ENCODE assay signal across 11 mouse cellular contexts in genomic region chr5:24342966-24343365, GRCm38 (mm10). TPM values are rescaled to one million over a fixed set of nuclear protein-coding genes. Genes with fewer than 3 reads are reported as not detected.
DNase-seq lines count a peak whose midpoint lies in the region; ATAC-seq and TF ChIP-seq lines count a peak whose summit lies in the region.
"Had no signal": no experiment of that assay in that cellular context is flagged by ENCODE, and none has a peak within 500 bp of the region (broad histone marks: within the 10 kb centered on the region; RNA-seq: fewer than 3 reads in every experiment).

No protein-coding gene starts in this region.

- H3K9me3 ChIP-seq in forebrain, embryonic 10.5 days = no peaks in the 10 kb centered on the region
- H3K9me3 ChIP-seq in forebrain, embryonic 16.5 days (ENCODE audit: control insufficient read depth, low read length) = no peaks in the 10 kb centered on the region
- no peaks in the 10 kb centered on the region for H3K9me3 ChIP-seq in liver, embryonic 13.5 days (replicated peaks)
- H3K9me3 ChIP-seq in liver, embryonic 11.5 days (ENCODE audit: control insufficient read depth, low read length) = no peaks in the 10 kb centered on the region
- no peaks in the 10 kb centered on the region for H3K9me3 ChIP-seq in hindbrain, embryonic 14.5 days (ENCODE audit: control insufficient read depth, low read length)
- H3K9me3 ChIP-seq: embryonic facial prominence, embryonic 13.5 days had no signal

- no peak overlapping the region for H3K4me2 ChIP-seq in forebrain, embryonic 16.5 days (ENCODE audit: low read length)
- H3K4me2 ChIP-seq in liver, embryonic 13.5 days = no peak overlapping the region
- H3K4me2 ChIP-seq in liver, embryonic 11.5 days = no peak overlapping the region
- no peak overlapping the region for H3K4me2 ChIP-seq in hindbrain, embryonic 14.5 days (replicated peaks)
- H3K4me2 ChIP-seq: embryonic facial prominence, embryonic 13.5 days had no signal

- peak overlapping the region; percentile 85 for H3K27ac ChIP-seq in forebrain, embryonic 10.5 days
- H3K27ac ChIP-seq in forebrain, embryonic 16.5 days (ENCODE audit: low read length) = no peak overlapping the region
- peak overlapping the region; percentile 53; the same call in 1 of the 2 replicates for H3K27ac ChIP-seq in liver, embryonic 13.5 days
- H3K27ac ChIP-seq in liver, embryonic 11.5 days (ENCODE audit: low read depth, low read length) = no peak overlapping the region; the same call in 1 of the 2 replicates
- peak overlapping the region; percentile 98; the same call in 1 of the 2 replicates for H3K27ac ChIP-seq in hindbrain, embryonic 14.5 days
- H3K27ac ChIP-seq in olfactory bulb, adult 2 months (ENCODE audit: insufficient read depth, low read depth, low read length) = peak overlapping the region; percentile 92
- H3K27ac ChIP-seq: embryonic facial prominence, embryonic 13.5 days had no signal

- DNase-seq in forebrain, embryonic 10.5 days (ENCODE audit: extremely low spot score, low spot score) = no peak
- DNase-seq in liver, embryonic 13.5 days = no peak
- DNase-seq in liver, embryonic 11.5 days (ENCODE audit: low spot score) = no peak
- no peak for DNase-seq in hindbrain, embryonic 14.5 days (ENCODE audit: low spot score)
- no peak for DNase-seq in urinary bladder, adult 2 months (ENCODE audit: low spot score)
- no peak for DNase-seq in urinary bladder, postnatal 14 days (ENCODE audit: low spot score)
- DNase-seq: cerebellum, adult 9-11 months; lung, adult 18-20 months had no signal

- 61% methylated on average over 8 of the region's 8 CpGs for WGBS in forebrain, embryonic 10.5 days
- WGBS in forebrain, embryonic 16.5 days = 67% methylated on average over 8 of the region's 8 CpGs
- 52% methylated on average over 8 of the region's 8 CpGs for WGBS in liver, embryonic 13.5 days (ENCODE audit: insufficient replicate concordance)
- 46% methylated on average over 8 of the region's 8 CpGs for WGBS in liver, embryonic 11.5 days
- 52% methylated on average over 8 of the region's 8 CpGs for WGBS in hindbrain, embryonic 14.5 days
- 65% methylated on average over 8 of the region's 8 CpGs for WGBS in olfactory bulb, adult 2 months

- no peak for TF ChIP-seq POLR2A in olfactory bulb, adult 2 months (IDR thresholded peaks at IDR 0.05; ENCODE audit: insufficient read depth, low read depth, low read length)

- peaks cover 34% of the 10 kb centered on the region for H3K27me3 ChIP-seq in forebrain, embryonic 10.5 days (ENCODE audit: poor library complexity, severe bottlenecking)
- no peaks in the 10 kb centered on the region for H3K27me3 ChIP-seq in forebrain, embryonic 16.5 days (replicated peaks; ENCODE audit: control insufficient read depth, insufficient read depth, low read length)
- peaks cover 23% of the 10 kb centered on the region for H3K27me3 ChIP-seq in liver, embryonic 13.5 days
- peaks cover 9% of the 10 kb centered on the region for H3K27me3 ChIP-seq in liver, embryonic 11.5 days (replicated peaks; ENCODE audit: control insufficient read depth, insufficient read depth, low read length)
- no peaks in the 10 kb centered on the region for H3K27me3 ChIP-seq in hindbrain, embryonic 14.5 days (ENCODE audit: control insufficient read depth, insufficient read depth, low read length)

- no peak for ATAC-seq in forebrain, embryonic 16.5 days
- no peak; the same call in 1 of the 2 replicates for ATAC-seq in liver, embryonic 13.5 days (ENCODE audit: low read depth)
- no peak for ATAC-seq in liver, embryonic 11.5 days (replicated peaks; ENCODE audit: low FRiP score)
- no peak for ATAC-seq in hindbrain, embryonic 14.5 days (ENCODE audit: low FRiP score)

- H3K4me3 ChIP-seq in forebrain, embryonic 10.5 days = no peak overlapping the region
- no peak overlapping the region for H3K4me3 ChIP-seq in forebrain, embryonic 16.5 days (replicated peaks; ENCODE audit: low read length)
- no peak overlapping the region for H3K4me3 ChIP-seq in liver, embryonic 13.5 days (replicated peaks)
- no peak overlapping the region for H3K4me3 ChIP-seq in liver, embryonic 11.5 days (ENCODE audit: low read depth, low read length)
- H3K4me3 ChIP-seq in hindbrain, embryonic 14.5 days (replicated peaks; ENCODE audit: low read length) = no peak overlapping the region
- H3K4me3 ChIP-seq in olfactory bulb, adult 2 months (ENCODE audit: insufficient read depth, low read depth, low read length) = no peak overlapping the region
- H3K4me3 ChIP-seq: embryonic facial prominence, embryonic 13.5 days had no signal

- no peak overlapping the region for H3K9ac ChIP-seq in forebrain, embryonic 16.5 days (replicated peaks; ENCODE audit: low read depth, low read length)
- no peak overlapping the region for H3K9ac ChIP-seq in liver, embryonic 13.5 days
- no peak overlapping the region for H3K9ac ChIP-seq in liver, embryonic 11.5 days (ENCODE audit: low read depth, low read length)
- 0 out of 2 replicates have a peak overlapping the region, but pooled peaks have one; percentile 56 for H3K9ac ChIP-seq in hindbrain, embryonic 14.5 days
- H3K9ac ChIP-seq: embryonic facial prominence, embryonic 13.5 days had no signal

- peaks cover 53% of the 10 kb centered on the region for H3K4me1 ChIP-seq in forebrain, embryonic 10.5 days
- H3K4me1 ChIP-seq in forebrain, embryonic 16.5 days (replicated peaks; ENCODE audit: control insufficient read depth, insufficient read depth, low read length) = peaks cover 21% of the 10 kb centered on the region
- H3K4me1 ChIP-seq in liver, embryonic 13.5 days (replicated peaks) = peaks cover 51% of the 10 kb centered on the region
- H3K4me1 ChIP-seq in liver, embryonic 11.5 days (replicated peaks; ENCODE audit: control insufficient read depth, insufficient read depth, low read length) = peaks cover 36% of the 10 kb centered on the region
- peaks cover 36% of the 10 kb centered on the region for H3K4me1 ChIP-seq in hindbrain, embryonic 14.5 days (replicated peaks; ENCODE audit: control insufficient read depth, insufficient read depth, low read length)
- H3K4me1 ChIP-seq in olfactory bulb, adult 2 months (ENCODE audit: control insufficient read depth, insufficient read depth, low read length) = peaks cover 52% of the 10 kb centered on the region

- no peaks in the 10 kb centered on the region for H3K36me3 ChIP-seq in forebrain, embryonic 10.5 days (replicated peaks)
- H3K36me3 ChIP-seq in forebrain, embryonic 16.5 days (ENCODE audit: control insufficient read depth, insufficient read depth) = no peaks in the 10 kb centered on the region
- no peaks in the 10 kb centered on the region for H3K36me3 ChIP-seq in liver, embryonic 13.5 days
- no peaks in the 10 kb centered on the region for H3K36me3 ChIP-seq in liver, embryonic 11.5 days (ENCODE audit: control insufficient read depth, insufficient read depth, low read length)
- H3K36me3 ChIP-seq in hindbrain, embryonic 14.5 days (replicated peaks; ENCODE audit: control insufficient read depth, insufficient read depth) = peaks cover 6% of the 10 kb centered on the region; the same call in 1 of the 2 replicates
- H3K36me3 ChIP-seq: embryonic facial prominence, embryonic 13.5 days had no signal

- no peak for TF ChIP-seq CTCF in olfactory bulb, adult 2 months (IDR thresholded peaks at IDR 0.05; ENCODE audit: insufficient read depth, low read depth, low read length)

RNA-seq across cellular contexts. Expression of gene Kcnh2, which starts 8.4 kb away (rescaled TPM):
- polyA plus RNA-seq in forebrain, embryonic 10.5 days (2016; fragmentation: Nextera tagmentation; extraction: Ambion mirVana) = 17.8 and 21.3 TPM in 2 replicates
- 4.7 and 6.2 TPM in 2 replicates for polyA plus RNA-seq in forebrain, embryonic 16.5 days (2015; fragmentation: Nextera tagmentation; extraction: Ambion mirVana)
- 0.20 and 0.22 TPM in 2 replicates for polyA plus RNA-seq in liver, embryonic 13.5 days (2015; fragmentation: Nextera tagmentation; extraction: Ambion mirVana)
- 2.5 and 3.8 TPM in 2 replicates for polyA plus RNA-seq in liver, embryonic 11.5 days (2014; fragmentation: Nextera tagmentation; extraction: Ambion mirVana)
- polyA plus RNA-seq in hindbrain, embryonic 14.5 days (2014; fragmentation: Nextera tagmentation; extraction: Ambion mirVana) = 13.9 and 15.1 TPM in 2 replicates
- polyA plus RNA-seq in olfactory bulb, adult 2 months (2012; ENCODE audit: insufficient read depth, insufficient read length, low replicate concordance, missing spikeins) = not detected in 2 replicates
- 56.0 and 70.5 TPM in 2 replicates for polyA plus RNA-seq in urinary bladder, adult 2 months (2012; rRNA removed)

RNA-seq across cellular contexts. Expression of gene Nos3, which starts 21.6 kb away (rescaled TPM):
- 7.6 and 8.1 TPM in 2 replicates for polyA plus RNA-seq in forebrain, embryonic 10.5 days (2016; fragmentation: Nextera tagmentation; extraction: Ambion mirVana)
- polyA plus RNA-seq in forebrain, embryonic 16.5 days (2015; fragmentation: Nextera tagmentation; extraction: Ambion mirVana) = 7.5 and 9.9 TPM in 2 replicates
- 2.5 and 2.7 TPM in 2 replicates for polyA plus RNA-seq in liver, embryonic 13.5 days (2015; fragmentation: Nextera tagmentation; extraction: Ambion mirVana)
- polyA plus RNA-seq in liver, embryonic 11.5 days (2014; fragmentation: Nextera tagmentation; extraction: Ambion mirVana) = 6.4 and 7.2 TPM in 2 replicates
- 8.6 and 10.6 TPM in 2 replicates for polyA plus RNA-seq in hindbrain, embryonic 14.5 days (2014; fragmentation: Nextera tagmentation; extraction: Ambion mirVana)
- polyA plus RNA-seq in olfactory bulb, adult 2 months (2012; ENCODE audit: insufficient read depth, insufficient read length, low replicate concordance, missing spikeins) = not detected in 2 replicates
- polyA plus RNA-seq in urinary bladder, adult 2 months (2012; rRNA removed) = 7.3 and 8.3 TPM in 2 replicates

RNA-seq across cellular contexts. Expression of gene Atg9b, which starts 49.0 kb away (rescaled TPM):
- polyA plus RNA-seq in forebrain, embryonic 10.5 days (2016; fragmentation: Nextera tagmentation; extraction: Ambion mirVana) = 0.99 and 1.3 TPM in 2 replicates
- 1.8 and 1.9 TPM in 2 replicates for polyA plus RNA-seq in forebrain, embryonic 16.5 days (2015; fragmentation: Nextera tagmentation; extraction: Ambion mirVana)
- polyA plus RNA-seq in liver, embryonic 13.5 days (2015; fragmentation: Nextera tagmentation; extraction: Ambion mirVana) = 0.56 and 0.60 TPM in 2 replicates
- 0.75 and 1.0 TPM in 2 replicates for polyA plus RNA-seq in liver, embryonic 11.5 days (2014; fragmentation: Nextera tagmentation; extraction: Ambion mirVana)
- polyA plus RNA-seq in hindbrain, embryonic 14.5 days (2014; fragmentation: Nextera tagmentation; extraction: Ambion mirVana) = 1.6 and 2.4 TPM in 2 replicates
- polyA plus RNA-seq in olfactory bulb, adult 2 months (2012; ENCODE audit: insufficient read depth, insufficient read length, low replicate concordance, missing spikeins) = not detected in 2 replicates
- 3.1 and 5.1 TPM in 2 replicates for polyA plus RNA-seq in urinary bladder, adult 2 months (2012; rRNA removed)

RNA-seq across cellular contexts. Expression of gene Abcb8, which starts 50.5 kb away (rescaled TPM):
- 57.1 and 61.8 TPM in 2 replicates for polyA plus RNA-seq in forebrain, embryonic 10.5 days (2016; fragmentation: Nextera tagmentation; extraction: Ambion mirVana)
- 46.1 and 58.1 TPM in 2 replicates for polyA plus RNA-seq in forebrain, embryonic 16.5 days (2015; fragmentation: Nextera tagmentation; extraction: Ambion mirVana)
- polyA plus RNA-seq in liver, embryonic 13.5 days (2015; fragmentation: Nextera tagmentation; extraction: Ambion mirVana) = 30.2 and 30.5 TPM in 2 replicates
- 54.6 and 55.2 TPM in 2 replicates for polyA plus RNA-seq in liver, embryonic 11.5 days (2014; fragmentation: Nextera tagmentation; extraction: Ambion mirVana)
- 42.0 and 45.6 TPM in 2 replicates for polyA plus RNA-seq in hindbrain, embryonic 14.5 days (2014; fragmentation: Nextera tagmentation; extraction: Ambion mirVana)
- not detected in 2 replicates for polyA plus RNA-seq in olfactory bulb, adult 2 months (2012; ENCODE audit: insufficient read depth, insufficient read length, low replicate concordance, missing spikeins)
- 24.8 and 28.8 TPM in 2 replicates for polyA plus RNA-seq in urinary bladder, adult 2 months (2012; rRNA removed)

Comparison
In these comparisons a context has a peak if more than half of its experiments do, and no peak if none do; other contexts are left out.
1. H3K27ac ChIP-seq: peak in forebrain, embryonic 10.5 days (single experiment), liver, embryonic 13.5 days (single experiment), hindbrain, embryonic 14.5 days (single experiment) and olfactory bulb, adult 2 months (single experiment); none in forebrain, embryonic 16.5 days (single experiment) and liver, embryonic 11.5 days (single experiment).